Mouse (Mus musculus) cortical plate, adult 2 months (tissue): ENCODE data around the gene Dclk1.

ENCODE experiments used
- CTCF ChIP-seq: fragments of 200-500 bp; IDR thresholded peaks from 2 replicates; pipeline ENCODE4 v1.5.1; 2011; ENCODE audit warnings: mild to moderate bottlenecking, control low read depth, low read length; ENCODE audit not compliant: insufficient read depth; ENCODE audit errors: extremely low read depth
- POLR2A ChIP-seq: fragments of 200-500 bp; IDR thresholded peaks from 2 replicates; pipeline ENCODE4 v1.6.1; 2011; ENCODE audit warnings: mild to moderate bottlenecking, low read length, control low read depth; ENCODE audit not compliant: insufficient read depth; ENCODE audit errors: extremely low read depth

DNA sequence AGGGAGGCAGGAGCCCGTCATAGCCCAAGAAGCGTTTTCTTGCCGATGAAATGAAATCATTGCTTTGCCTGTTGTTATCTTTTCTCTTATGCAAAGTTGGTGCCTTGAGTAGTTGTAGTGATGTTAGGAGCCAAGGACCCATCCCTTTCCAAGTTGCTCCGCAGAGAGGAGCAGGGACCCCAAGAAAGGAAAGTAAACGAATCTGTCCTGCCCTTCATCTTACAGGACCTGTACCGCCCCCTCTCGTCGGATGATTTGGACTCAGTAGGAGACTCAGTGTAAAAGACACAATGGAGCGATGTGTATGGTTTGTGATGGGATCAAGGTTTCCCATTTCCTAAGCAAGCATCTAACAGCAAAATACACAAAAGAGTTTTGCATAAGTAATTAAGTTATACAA, 224.2 kb downstream of the Dclk1 start:
- TF ChIP-seq CTCF = 0 out of 2 replicates have a peak, but pooled peaks have one; percentile 30
- no peak for TF ChIP-seq POLR2A
